Mouse (Mus musculus) A20 (cell line): ENCODE measurements around the gene Dgkb.

Source experiments
- DNase-seq: peaks from one replicate; pipeline ENCODE4 v3.0.0-alpha.2; 2011; ENCODE audit warnings: low read depth, low spot score

Dgkb gene

GRCm38 (mm10) chr12:38593653-38594052 lies 776.1 kb downstream of the Dgkb start:
- DNase-seq, result no peak

- DNase-seq, result no peak
Observed at GRCm38 (mm10) chr12:38594055-38594454, 776.5 kb downstream of the Dgkb start.

- DNase-seq, result no peak
Observed at GRCm38 (mm10) chr12:38596416-38597062, 779.0 kb downstream of the Dgkb start.

- DNase-seq, result no peak
Observed at GRCm38 (mm10) chr12:38598096-38598495, 780.6 kb downstream of the Dgkb start.

- DNase-seq, result no peak
Observed at GRCm38 (mm10) chr12:38600165-38600845, 782.8 kb downstream of the Dgkb start.

GRCm38 (mm10) chr12:38608104-38608503 lies 790.6 kb downstream of the Dgkb start:
- DNase-seq, result no peak

- DNase-seq, result no peak
Observed at GRCm38 (mm10) chr12:38668265-38668664, 850.7 kb downstream of the Dgkb start.
